Mouse (Mus musculus) hindbrain, embryonic 12.5 days (tissue): ENCODE measurements at regions not wholly inside any gene's neighbourhood (a gene's known extent, or its start where the extent isn't known, plus 50 kb on each side); places are given as distances from the start of the nearest gene placed in this dataset.

Source experiments
- ATAC-seq: fragments of 200-750 bp; cut with Nextera tagmentation; 2 replicates; pipeline ENCODE4 v1.8.0; 2017; ENCODE audit warnings: moderate TSS enrichment; ENCODE audit not compliant: low FRiP score
- H3K27ac ChIP-seq: fragments of 300-500 bp; sonication (generic); 2 replicates; pipeline ENCODE4 v1.5.1; 2016; ENCODE audit warnings: mild to moderate bottlenecking
- H3K27me3 ChIP-seq: fragments of 300-500 bp; sonication (generic); 2 replicates; pipeline ENCODE4 v1.6.1; 2016; ENCODE audit warnings: mild to moderate bottlenecking
- H3K36me3 ChIP-seq: fragments of 300-500 bp; sonication (generic); 2 replicates; pipeline ENCODE4 v1.6.1; 2016; ENCODE audit warnings: mild to moderate bottlenecking
- H3K4me1 ChIP-seq: fragments of 300-500 bp; sonication (generic); 2 replicates; pipeline ENCODE4 v1.6.1; 2016
- H3K4me2 ChIP-seq: fragments of 300-500 bp; sonication (generic); replicated peaks from 2 replicates; pipeline ENCODE4 v1.6.1; 2016; ENCODE audit warnings: mild to moderate bottlenecking
- H3K4me3 ChIP-seq: fragments of 300-500 bp; sonication (generic); 2 replicates; pipeline ENCODE4 v1.5.1; 2016; ENCODE audit warnings: mild to moderate bottlenecking
- H3K9ac ChIP-seq: fragments of 300-500 bp; sonication (generic); 2 replicates; pipeline ENCODE4 v1.6.1; 2016; ENCODE audit warnings: mild to moderate bottlenecking, moderate library complexity
- H3K9me3 ChIP-seq: fragments of 300-500 bp; sonication (generic); replicated peaks from 2 replicates; pipeline ENCODE4 v1.6.1; 2016; ENCODE audit warnings: mild to moderate bottlenecking
- WGBS: fragments of 180-500 bp; shearing (Covaris S2); methylation state at CpG from one replicate; pipeline ENCODE4 v1.1.7; 2016; 5-methylcytosine and 5-hydroxymethylcytosine counted together

GRCm38 (mm10) chr12:78100756-78101155, 93.3 kb upstream of the Gm6657 start:
- no peak overlapping the region for H3K4me2 ChIP-seq
- H3K27me3 ChIP-seq: no peaks in the 10 kb centered on the region
- no peak for ATAC-seq
- H3K4me1 ChIP-seq: peaks cover 3% of the 10 kb centered on the region
- no peak overlapping the region for H3K9ac ChIP-seq
- no peak overlapping the region for H3K4me3 ChIP-seq
- no peaks in the 10 kb centered on the region for H3K36me3 ChIP-seq
- 95% methylated on average over 3 of the region's 3 CpGs for WGBS
- H3K27ac ChIP-seq: no peak overlapping the region
- H3K9me3 ChIP-seq: no peaks in the 10 kb centered on the region

GRCm38 (mm10) chr12:78109931-78110330, 84.1 kb upstream of the Gm6657 start:
- ATAC-seq: no peak
- H3K9ac ChIP-seq: no peak overlapping the region
- H3K4me2 ChIP-seq: no peak overlapping the region
- no peaks in the 10 kb centered on the region for H3K27me3 ChIP-seq
- no peaks in the 10 kb centered on the region for H3K36me3 ChIP-seq
- no peak overlapping the region for H3K27ac ChIP-seq
- no peak overlapping the region for H3K4me3 ChIP-seq
- no peaks in the 10 kb centered on the region for H3K9me3 ChIP-seq
- no peaks in the 10 kb centered on the region for H3K4me1 ChIP-seq
- 95% methylated on average over 1 of the region's 1 CpGs for WGBS

- H3K36me3 ChIP-seq: no peaks in the 10 kb centered on the region
- H3K27ac ChIP-seq: no peak overlapping the region
- H3K9me3 ChIP-seq: no peaks in the 10 kb centered on the region
- ATAC-seq: no peak
- H3K9ac ChIP-seq: no peak overlapping the region
- 74% methylated on average over 1 of the region's 1 CpGs for WGBS
- no peak overlapping the region for H3K4me2 ChIP-seq
- no peaks in the 10 kb centered on the region for H3K27me3 ChIP-seq
- no peaks in the 10 kb centered on the region for H3K4me1 ChIP-seq
- H3K4me3 ChIP-seq: no peak overlapping the region
Measured at GRCm38 (mm10) chr12:78118131-78118530, 75.9 kb upstream of the Gm6657 start.

- no peaks in the 10 kb centered on the region for H3K36me3 ChIP-seq
- no peak overlapping the region for H3K27ac ChIP-seq
- 81% methylated on average over 2 of the region's 2 CpGs for WGBS
- H3K9ac ChIP-seq: no peak overlapping the region
- H3K4me1 ChIP-seq: no peaks in the 10 kb centered on the region
- no peak for ATAC-seq
- no peak overlapping the region for H3K4me3 ChIP-seq
- H3K27me3 ChIP-seq: no peaks in the 10 kb centered on the region
- H3K9me3 ChIP-seq: no peaks in the 10 kb centered on the region
- no peak overlapping the region for H3K4me2 ChIP-seq
Measured at GRCm38 (mm10) chr12:78119246-78119645, 74.8 kb upstream of the Gm6657 start.

- Histone ChIP-seq H3K27ac (no peak overlapping the region), H3K4me1 (no peaks in the 10 kb centered on the region), H3K4me2 (no peak overlapping the region), H3K9me3 (no peaks in the 10 kb centered on the region), H3K9ac (no peak overlapping the region), H3K4me3 (no peak overlapping the region), H3K36me3 (no peaks in the 10 kb centered on the region), H3K27me3 (no peaks in the 10 kb centered on the region)
- 77% methylated on average over 5 of the region's 5 CpGs for WGBS
- no peak for ATAC-seq
Measured at GRCm38 (mm10) chr12:78119855-78120254, 74.2 kb upstream of the Gm6657 start.

- H3K27ac ChIP-seq: no peak overlapping the region
- H3K27me3 ChIP-seq: no peaks in the 10 kb centered on the region
- H3K4me1 ChIP-seq: no peaks in the 10 kb centered on the region
- H3K9ac ChIP-seq: no peak overlapping the region
- ATAC-seq: no peak
- WGBS: 84% methylated on average over 5 of the region's 5 CpGs
- no peaks in the 10 kb centered on the region for H3K36me3 ChIP-seq
- H3K4me3 ChIP-seq: no peak overlapping the region
- H3K9me3 ChIP-seq: no peaks in the 10 kb centered on the region
- H3K4me2 ChIP-seq: no peak overlapping the region
Measured at GRCm38 (mm10) chr12:78129130-78129845, 64.8 kb upstream of the Gm6657 start.

- no peak for ATAC-seq
- Histone ChIP-seq H3K4me1 (no peaks in the 10 kb centered on the region), H3K9me3 (no peaks in the 10 kb centered on the region), H3K27ac (no peak overlapping the region), H3K4me3 (no peak overlapping the region), H3K9ac (no peak overlapping the region), H3K4me2 (no peak overlapping the region), H3K27me3 (no peaks in the 10 kb centered on the region), H3K36me3 (no peaks in the 10 kb centered on the region)
- 77% methylated on average over 8 of the region's 8 CpGs for WGBS
Measured at GRCm38 (mm10) chr12:78132016-78132797, 61.8 kb upstream of the Gm6657 start.

GRCm38 (mm10) chr12:78133341-78133740, 60.7 kb upstream of the Gm6657 start:
- 86% methylated on average over 9 of the region's 9 CpGs for WGBS
- Histone ChIP-seq H3K9ac (no peak overlapping the region), H3K27me3 (no peaks in the 10 kb centered on the region), H3K4me1 (no peaks in the 10 kb centered on the region), H3K9me3 (no peaks in the 10 kb centered on the region), H3K4me2 (no peak overlapping the region), H3K4me3 (no peak overlapping the region), H3K27ac (no peak overlapping the region), H3K36me3 (no peaks in the 10 kb centered on the region)
- no peak for ATAC-seq

- no peaks in the 10 kb centered on the region for H3K27me3 ChIP-seq
- no peak overlapping the region for H3K4me2 ChIP-seq
- no peak overlapping the region for H3K27ac ChIP-seq
- H3K9me3 ChIP-seq: no peaks in the 10 kb centered on the region
- H3K36me3 ChIP-seq: no peaks in the 10 kb centered on the region
- no peak overlapping the region for H3K4me3 ChIP-seq
- no peak for ATAC-seq
- 67% methylated on average over 4 of the region's 4 CpGs for WGBS
- H3K4me1 ChIP-seq: no peaks in the 10 kb centered on the region
- no peak overlapping the region for H3K9ac ChIP-seq
Measured at GRCm38 (mm10) chr12:78133984-78134383, 60.1 kb upstream of the Gm6657 start.

GRCm38 (mm10) chr12:78137196-78137595, 56.8 kb upstream of the Gm6657 start:
- H3K9ac ChIP-seq: no peak overlapping the region
- 91% methylated on average over 3 of the region's 3 CpGs for WGBS
- H3K27me3 ChIP-seq: no peaks in the 10 kb centered on the region

GRCm38 (mm10) chr12:78138467-78138866, 55.6 kb upstream of the Gm6657 start:
- Histone ChIP-seq H3K36me3 (no peaks in the 10 kb centered on the region), H3K9ac (no peak overlapping the region), H3K4me1 (no peaks in the 10 kb centered on the region), H3K4me3 (no peak overlapping the region), H3K27me3 (no peaks in the 10 kb centered on the region), H3K4me2 (no peak overlapping the region), H3K27ac (no peak overlapping the region), H3K9me3 (no peaks in the 10 kb centered on the region)
- WGBS: 96% methylated on average over 1 of the region's 1 CpGs
- no peak for ATAC-seq

More at GRCm38 (mm10) chr12:78137196-78137595, 56.8 kb upstream of the Gm6657 start:
- no peak overlapping the region for H3K4me2 ChIP-seq
- H3K27ac ChIP-seq: no peak overlapping the region
- no peak for ATAC-seq
- no peaks in the 10 kb centered on the region for H3K9me3 ChIP-seq
- no peaks in the 10 kb centered on the region for H3K36me3 ChIP-seq
- H3K4me1 ChIP-seq: no peaks in the 10 kb centered on the region
- no peak overlapping the region for H3K4me3 ChIP-seq
